Mouse (Mus musculus): ENCODE results near the gene Rpap3. TPM values are rescaled to one million over a fixed set of nuclear protein-coding genes. Genes with fewer than 3 reads are reported as not detected.

Gene Rpap3
- polyA plus RNA-seq, 1 experiment from 2014 or later = 31.0 TPM

- Histone ChIP-seq H3K27me3 (ENCODE audit: insufficient read depth, low read length) (no peaks in the 10 kb centered on the region), H3K9me3 (ENCODE audit: low read length) (peaks cover 7% of the 10 kb centered on the region), H3K4me2 (replicated peaks; ENCODE audit: low read depth, low read length) (no peak overlapping the region), H3K9ac (replicated peaks; ENCODE audit: low read length) (no peak overlapping the region), H3K4me1 (ENCODE audit: insufficient read depth, low read length) (0 out of 2 replicates have a peak, but pooled peaks cover 4% of the 10 kb centered on the region), H3K36me3 (ENCODE audit: insufficient read depth, low read length) (no peaks in the 10 kb centered on the region), H3K27ac (ENCODE audit: low read length) (no peak overlapping the region), H3K4me3 (ENCODE audit: low read length) (no peak overlapping the region)
- no peak for ATAC-seq (ENCODE audit: low FRiP score, low TSS enrichment)
- WGBS = 65% methylated on average over 4 of the region's 4 CpGs
Observed at GRCm38 (mm10) chr15:97643986-97644385, 61.6 kb downstream of the Rpap3 start.

Other genes starting within 250 kb of the Rpap3 start
- 0.45 and 0.60 TPM in 2 replicates for gene Endou, start 25.5 kb upstream of the Rpap3 start, polyA plus RNA-seq (2015; fragmentation: Nextera tagmentation; extraction: Ambion mirVana)
- gene Rapgef3, start 62.1 kb upstream of the Rpap3 start, polyA plus RNA-seq (2015; fragmentation: Nextera tagmentation; extraction: Ambion mirVana) = 36.3 and 36.4 TPM in 2 replicates
- gene Slc48a1, start 72.7 kb upstream of the Rpap3 start, polyA plus RNA-seq (2015; fragmentation: Nextera tagmentation; extraction: Ambion mirVana) = 81.7 and 81.9 TPM in 2 replicates
- gene Hdac7, start 138.7 kb upstream of the Rpap3 start, polyA plus RNA-seq (2015; fragmentation: Nextera tagmentation; extraction: Ambion mirVana) = 37.3 and 40.0 TPM in 2 replicates
- 9.6 and 10.5 TPM in 2 replicates for gene Vdr, start 204.8 kb upstream of the Rpap3 start, polyA plus RNA-seq (2015; fragmentation: Nextera tagmentation; extraction: Ambion mirVana)

All from kidney, embryonic 16.5 days (tissue).